Mouse (Mus musculus): Measurements from ENCODE around the gene Jade3.

DNA sequence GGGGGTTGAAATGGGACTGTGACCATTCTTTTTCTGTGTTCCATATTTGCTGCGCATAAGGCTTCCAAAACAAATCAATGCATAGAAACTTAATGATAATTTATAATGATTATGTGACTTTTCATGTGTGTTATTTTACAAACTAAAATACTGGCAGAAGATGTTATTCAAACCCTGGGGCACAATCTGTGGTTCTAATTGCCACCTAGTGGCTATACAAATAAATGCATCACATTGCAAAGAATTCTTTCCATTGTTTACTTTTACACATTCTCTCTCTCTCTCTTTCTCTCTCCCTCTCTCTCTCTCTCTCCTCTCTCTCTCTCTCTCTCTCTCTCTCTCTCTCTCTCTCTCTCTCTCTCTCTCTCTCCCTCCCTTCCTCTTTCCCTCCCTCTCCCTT, 136.4 kb downstream of the Jade3 start:
- TF ChIP-seq ZNF384 (IDR thresholded peaks at IDR 0.05; ENCODE audit: low read depth, low read length), result no peak
- no peak for TF ChIP-seq CHD2 (IDR thresholded peaks at IDR 0.05; ENCODE audit: low read depth, low read length)

Data from ES-E14 (cell line).